Mouse (Mus musculus): ENCODE data around the gene Smc4.

Smc4 gene

DNA sequence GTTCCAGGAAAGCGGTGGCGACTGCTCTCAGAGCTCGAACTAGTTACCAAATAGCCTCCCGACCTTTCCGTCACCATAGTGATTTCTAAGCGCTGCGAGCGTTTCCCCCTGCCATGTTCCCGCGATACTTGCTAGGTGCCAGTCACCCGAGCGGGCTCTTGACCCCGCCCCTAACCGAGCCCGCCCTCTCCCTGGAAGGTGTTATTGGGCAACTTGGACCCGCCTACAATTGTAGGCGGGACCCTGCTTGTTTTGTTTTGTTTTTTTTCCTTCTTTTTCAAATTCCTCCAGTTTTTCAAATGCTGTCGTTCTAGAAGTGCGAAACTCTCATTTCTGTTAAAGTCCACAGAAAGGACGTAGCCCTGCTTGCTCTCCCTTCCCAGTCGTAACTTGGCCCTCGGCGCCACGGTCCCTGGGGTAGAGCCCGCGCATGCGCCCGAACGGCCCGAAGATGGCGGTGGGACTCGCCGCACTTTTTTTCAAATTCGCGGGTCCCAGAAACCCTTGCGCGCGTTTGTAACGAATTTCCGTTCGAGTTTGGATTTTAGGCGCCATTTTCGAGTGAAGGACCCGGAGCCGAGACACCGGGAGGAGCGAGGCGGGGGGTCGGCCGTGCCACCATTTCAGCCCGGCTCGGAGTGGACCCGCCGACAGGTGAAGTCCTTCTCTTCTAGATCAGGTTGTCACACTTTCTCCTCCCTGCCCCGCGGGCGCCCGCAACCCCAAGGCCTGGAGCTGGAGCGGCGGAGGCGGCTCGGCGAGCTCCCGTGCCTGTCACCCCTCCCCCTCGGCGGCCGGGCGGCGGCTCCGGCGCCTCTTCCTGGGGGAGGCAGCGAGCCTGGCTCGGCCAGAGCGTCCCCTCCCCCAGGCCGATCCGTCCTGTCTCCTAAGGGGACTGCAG lies at the start of gene Smc4, which contains the start of gene Ift80:
Smc4 (plus strand) TSS at position 302 of the 901 bp plus-strand sequence.
Ift80 (minus strand) TSS at position 134 of the 901 bp plus-strand sequence.
- DNase-seq (ENCODE audit: low read depth, low spot score), result peak; percentile 99

DNA sequence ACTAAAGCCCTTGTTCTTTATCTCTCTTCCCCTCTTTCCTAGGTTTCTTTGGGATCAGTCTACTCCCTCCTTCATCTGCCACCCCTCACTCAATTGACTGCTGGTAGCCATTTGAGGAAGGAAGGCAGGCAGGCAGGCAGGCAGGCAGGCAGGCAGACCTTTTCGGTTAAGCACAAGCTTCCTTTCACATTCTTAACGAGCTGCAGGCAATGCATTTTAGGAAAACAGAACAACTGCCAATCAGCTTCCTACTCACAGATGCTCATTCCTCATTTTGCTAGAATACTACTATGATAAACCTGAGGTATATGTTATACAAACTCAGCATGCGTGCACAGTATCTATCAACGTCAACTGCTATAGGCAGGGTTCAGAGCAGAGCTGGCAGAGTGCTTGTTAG lies 48.1 kb upstream of the Smc4 start:
- no peak for DNase-seq (ENCODE audit: low read depth, low spot score)

GRCm38 (mm10) chr3:68957413-68957812 lies 47.1 kb upstream of the Smc4 start:
- DNase-seq (ENCODE audit: low read depth, low spot score), result no peak

GRCm38 (mm10) chr3:68964682-68965081 lies 39.9 kb upstream of the Smc4 start:
- DNase-seq (ENCODE audit: low read depth, low spot score), result peak; percentile 56

- no peak for DNase-seq (ENCODE audit: low read depth, low spot score)
These were observed 37.8 kb upstream of the Smc4 start for GRCm38 (mm10) chr3:68966527-68967285.

DNA sequence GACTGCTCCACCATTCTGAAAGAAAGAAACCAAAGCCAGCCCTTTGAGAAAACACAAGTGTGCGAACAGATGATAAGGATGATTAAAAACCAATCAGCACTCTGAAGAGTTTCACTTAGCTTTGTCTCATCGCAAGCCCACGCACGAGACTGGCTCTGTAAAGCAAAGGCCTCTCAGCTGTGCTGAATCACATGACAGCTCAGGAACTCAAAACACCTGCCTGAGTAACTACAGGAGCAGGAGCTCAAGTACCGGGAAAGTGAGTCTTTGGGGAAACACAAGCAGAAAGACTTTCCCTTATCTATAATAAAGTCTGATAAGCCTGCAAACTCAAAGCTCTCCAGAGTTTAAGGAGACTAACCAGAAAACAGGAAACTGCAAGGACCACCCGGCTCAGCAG lies 37.1 kb upstream of the Smc4 start:
- DNase-seq (ENCODE audit: low read depth, low spot score), result no peak

DNA sequence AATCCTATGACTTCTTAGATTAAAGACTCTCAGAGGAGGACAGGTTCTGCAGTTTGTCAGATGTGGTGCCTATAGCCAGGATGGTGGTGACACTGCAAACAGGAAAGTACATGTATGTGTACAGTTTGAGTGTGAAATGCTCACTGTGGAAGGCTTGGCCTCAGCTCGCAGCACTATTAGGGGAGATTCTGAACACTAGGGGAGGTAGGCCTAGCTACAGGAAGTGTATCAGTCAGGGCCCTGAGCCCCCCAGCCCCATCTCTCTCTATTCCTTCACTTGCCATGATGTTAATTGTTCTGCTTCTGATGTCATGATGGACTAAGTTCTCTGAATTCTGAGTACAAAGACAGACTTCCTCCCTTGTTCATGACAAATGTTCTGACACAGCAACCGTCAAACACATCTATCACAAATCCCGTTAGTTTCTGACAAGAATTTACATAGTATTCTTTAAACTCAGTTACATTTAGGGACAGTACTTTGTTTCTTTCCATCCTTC lies 35.4 kb upstream of the Smc4 start:
- no peak for DNase-seq (ENCODE audit: low read depth, low spot score)

- DNase-seq (ENCODE audit: low read depth, low spot score), result no peak
These were observed 31.0 kb upstream of the Smc4 start for GRCm38 (mm10) chr3:68973574-68973973.

DNA sequence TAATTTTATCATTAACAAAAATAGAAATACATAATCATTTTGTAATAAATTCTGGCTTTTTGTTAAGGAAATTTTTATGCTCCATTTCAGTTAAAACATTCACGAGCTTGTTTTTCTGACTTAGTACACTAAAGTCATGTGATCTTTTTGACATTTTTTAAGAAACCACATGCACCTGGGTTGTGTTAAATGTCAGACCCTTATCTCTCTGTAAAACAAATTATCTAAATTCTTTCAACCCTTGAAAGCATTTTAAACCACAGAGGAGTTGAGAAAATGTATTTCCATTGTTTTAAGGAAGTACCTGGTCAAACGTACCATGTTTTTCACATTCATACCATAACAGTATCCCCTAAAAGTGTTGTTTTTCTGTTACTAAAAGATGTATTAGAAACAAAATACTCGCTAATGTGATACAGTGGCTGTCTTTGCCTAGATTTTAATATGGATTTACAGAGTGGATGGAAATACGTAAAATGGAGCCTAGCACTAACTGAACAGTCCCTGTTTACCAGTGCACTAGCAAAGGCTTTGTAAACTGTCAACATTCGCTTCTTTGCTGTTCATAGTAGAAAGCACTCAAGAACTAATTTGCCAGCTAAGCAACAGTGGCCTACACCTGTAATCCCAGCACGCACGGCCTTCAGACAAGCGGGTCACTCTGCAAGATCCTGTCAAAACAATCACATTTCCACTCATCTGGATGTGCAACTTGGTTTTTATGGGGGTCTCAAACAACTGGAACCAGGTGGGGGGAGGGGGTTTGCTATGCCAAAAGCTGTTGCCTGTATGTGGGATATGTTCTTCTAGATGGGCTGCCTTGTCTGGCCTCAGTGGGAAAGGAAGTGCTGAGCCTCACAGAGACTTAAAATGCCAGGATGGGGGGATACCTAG lies 29.7 kb upstream of the Smc4 start:
- DNase-seq (ENCODE audit: low read depth, low spot score), result no peak

DNA sequence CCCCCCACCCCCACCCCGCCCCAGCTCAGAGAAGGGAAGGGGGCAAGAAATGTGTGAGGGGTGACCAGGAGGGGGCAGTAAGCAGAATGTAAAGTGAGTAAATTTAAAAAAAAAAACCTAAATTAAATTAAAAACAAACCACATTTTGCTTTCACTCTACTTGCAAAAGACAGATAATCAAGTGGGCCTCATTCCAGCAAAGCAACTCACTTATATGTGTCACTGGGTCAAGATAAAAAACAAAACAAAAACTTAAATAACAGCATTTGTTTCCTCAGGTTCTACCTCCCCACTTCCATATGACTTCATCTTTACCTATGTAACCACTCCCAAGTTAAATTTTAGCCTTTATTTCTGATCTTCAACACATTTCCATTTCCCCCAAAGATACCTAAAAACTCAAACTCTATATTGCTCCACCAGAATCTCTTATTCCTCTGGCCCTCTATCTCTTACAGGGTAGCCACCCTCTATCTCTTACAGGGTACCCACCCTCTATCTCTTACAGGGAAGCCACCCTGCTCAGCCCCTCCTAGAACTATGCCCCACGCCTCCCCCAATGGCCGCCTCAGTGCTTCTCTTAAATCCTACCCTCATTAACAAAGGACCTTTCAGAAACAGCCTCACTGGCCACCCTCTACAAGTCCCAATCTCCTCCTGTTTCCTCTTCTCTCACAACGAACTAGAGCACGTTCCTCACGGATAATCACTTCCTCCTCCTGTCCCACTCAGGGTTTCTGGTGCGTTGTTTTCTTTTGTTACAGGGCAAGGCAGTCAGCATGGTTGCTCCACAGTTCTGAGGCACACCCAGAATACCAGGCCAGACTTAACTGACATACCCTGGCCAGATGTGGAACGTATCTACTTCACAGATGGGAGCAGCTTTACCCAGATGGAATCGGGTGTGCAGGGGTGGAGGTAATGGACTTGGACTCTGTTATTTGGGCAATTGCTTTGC lies 28.7 kb upstream of the Smc4 start:
- DNase-seq (ENCODE audit: low read depth, low spot score), result peak; percentile 58

GRCm38 (mm10) chr3:68977696-68978095 lies 26.8 kb upstream of the Smc4 start:
- no peak for DNase-seq (ENCODE audit: low read depth, low spot score)

- DNase-seq (ENCODE audit: low read depth, low spot score), result peak; percentile 10
These were observed 25.4 kb upstream of the Smc4 start for GRCm38 (mm10) chr3:68979187-68979586.

- DNase-seq (ENCODE audit: low read depth, low spot score), result no peak
These were observed 23.6 kb upstream of the Smc4 start for GRCm38 (mm10) chr3:68980898-68981297.

GRCm38 (mm10) chr3:68986550-68986949 lies 18.0 kb upstream of the Smc4 start:
- no peak for DNase-seq (ENCODE audit: low read depth, low spot score)

DNA sequence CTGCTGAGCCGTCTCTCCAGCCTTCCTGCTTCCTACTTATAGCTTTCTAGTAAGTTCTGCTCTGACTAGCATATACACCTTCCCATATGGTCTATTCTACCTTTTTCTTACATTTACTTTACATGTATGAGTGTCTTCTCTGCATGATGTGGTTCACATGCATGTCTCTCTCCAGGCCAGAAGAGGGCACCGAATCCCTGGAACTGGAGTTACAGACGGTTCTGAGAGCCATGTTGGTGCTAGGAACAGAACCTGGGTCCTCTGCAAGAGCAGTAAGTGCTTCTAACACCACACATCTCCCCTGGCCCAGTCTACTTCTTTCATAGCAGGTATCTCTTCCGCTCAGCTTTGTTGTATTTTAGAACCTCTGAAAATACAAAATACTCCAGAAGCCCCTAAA lies 1.8 kb upstream of the Smc4 start:
- peak; percentile 43 for DNase-seq (ENCODE audit: low read depth, low spot score)

GRCm38 (mm10) chr3:69004055-69004436 lies 492 bp upstream of the Smc4 start:
- no peak for DNase-seq (ENCODE audit: low read depth, low spot score)

DNA sequence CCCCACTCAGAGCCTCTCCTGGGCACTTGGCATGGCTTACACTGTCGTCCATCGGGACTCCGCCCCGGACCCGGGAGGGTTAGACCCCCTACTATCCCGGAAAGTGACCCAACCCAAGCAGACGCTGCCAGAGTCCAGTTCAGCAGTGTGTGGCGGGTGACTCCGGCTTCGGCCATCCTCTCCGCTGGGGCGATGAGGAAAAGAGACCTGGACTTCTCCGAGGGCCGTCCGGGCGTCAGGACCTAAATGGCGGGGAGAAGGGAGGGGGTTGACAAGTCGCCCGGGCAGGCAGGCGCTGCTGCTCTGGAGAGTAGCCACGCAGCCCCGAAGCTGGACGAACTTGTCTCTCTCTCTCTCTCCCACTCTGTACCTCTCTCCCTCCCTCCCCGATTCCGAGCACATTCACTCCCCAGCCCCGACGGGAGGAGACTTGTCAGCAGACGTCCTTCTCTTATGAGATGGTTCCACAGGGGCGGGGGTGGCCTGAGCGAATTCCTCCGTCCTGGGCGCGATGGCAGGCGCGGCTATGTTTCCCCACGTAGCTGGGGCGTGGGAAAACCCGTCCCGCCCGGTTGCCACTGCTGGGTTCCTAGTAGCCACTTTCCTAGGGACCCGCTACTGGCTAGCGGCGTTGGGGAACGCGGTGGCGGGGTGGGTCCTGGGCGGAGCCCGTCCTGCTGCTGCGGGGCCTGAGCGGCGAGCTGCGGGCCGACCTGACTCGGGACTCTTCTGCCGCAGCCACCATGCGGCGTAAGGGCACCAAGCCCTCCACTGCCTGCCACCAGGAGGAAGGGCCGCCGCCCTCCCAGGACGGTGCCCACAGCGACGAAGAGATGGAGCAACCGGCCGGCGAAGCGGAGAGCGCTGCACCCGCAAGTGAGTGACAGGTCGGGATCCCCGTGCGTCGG lies 1.1 kb downstream of the Smc4 start:
- peak; percentile 81 for DNase-seq (ENCODE audit: low read depth, low spot score)

DNA sequence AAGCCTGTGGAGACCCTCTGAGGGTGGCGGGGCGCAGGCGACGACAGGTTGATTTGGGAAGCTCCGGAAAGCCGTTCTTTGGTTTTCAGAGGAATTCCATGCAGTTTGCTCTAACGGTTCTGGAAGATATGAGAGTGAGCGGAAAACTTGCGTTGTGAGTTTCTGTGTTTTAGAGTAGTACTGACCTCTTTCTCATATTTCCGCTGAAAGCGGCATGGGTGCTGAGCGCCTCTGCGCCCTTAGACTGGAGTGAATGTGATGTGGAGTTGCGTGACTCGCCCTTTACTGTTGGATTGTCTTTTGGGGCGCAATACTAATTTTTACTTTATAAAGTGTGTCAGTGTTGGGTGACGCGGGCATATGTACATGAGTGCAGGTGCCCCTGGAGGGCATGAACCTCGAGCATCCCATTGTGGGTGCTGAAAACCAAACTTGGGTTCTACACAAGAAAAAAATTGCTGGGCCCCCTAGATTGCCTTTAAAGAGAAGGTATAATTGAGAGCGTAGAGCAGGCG lies 1.8 kb downstream of the Smc4 start:
- DNase-seq (ENCODE audit: low read depth, low spot score), result no peak

- DNase-seq (ENCODE audit: low read depth, low spot score), result no peak
These were observed 4.3 kb downstream of the Smc4 start for GRCm38 (mm10) chr3:69008873-69009272.
